Mouse (Mus musculus) heart, postnatal 14 days (tissue): ENCODE data around the gene Dmd. TPM values are rescaled to one million over a fixed set of nuclear protein-coding genes. Genes with fewer than 3 reads are reported as not detected.

Experiments
- DNase-seq, 2 experiments: peaks; one replicate each; pipeline ENCODE4 v3.0.0; 2021 to 2022
- intact Hi-C: fragments of 180-260 bp; cut with DNase I; formaldehyde crosslinking; loops from one replicate; pipeline ENCODE4 v1.15.1; 2025
- total RNA-seq, 2 experiments: library from RNA; stranded (reverse); gene quantifications; 2 replicates each; pipeline ENCODE4 v1.2.3; 2021

The Dmd gene
- total RNA-seq, 2 experiments from 2014 or later: 108 to 111 TPM

DNA sequence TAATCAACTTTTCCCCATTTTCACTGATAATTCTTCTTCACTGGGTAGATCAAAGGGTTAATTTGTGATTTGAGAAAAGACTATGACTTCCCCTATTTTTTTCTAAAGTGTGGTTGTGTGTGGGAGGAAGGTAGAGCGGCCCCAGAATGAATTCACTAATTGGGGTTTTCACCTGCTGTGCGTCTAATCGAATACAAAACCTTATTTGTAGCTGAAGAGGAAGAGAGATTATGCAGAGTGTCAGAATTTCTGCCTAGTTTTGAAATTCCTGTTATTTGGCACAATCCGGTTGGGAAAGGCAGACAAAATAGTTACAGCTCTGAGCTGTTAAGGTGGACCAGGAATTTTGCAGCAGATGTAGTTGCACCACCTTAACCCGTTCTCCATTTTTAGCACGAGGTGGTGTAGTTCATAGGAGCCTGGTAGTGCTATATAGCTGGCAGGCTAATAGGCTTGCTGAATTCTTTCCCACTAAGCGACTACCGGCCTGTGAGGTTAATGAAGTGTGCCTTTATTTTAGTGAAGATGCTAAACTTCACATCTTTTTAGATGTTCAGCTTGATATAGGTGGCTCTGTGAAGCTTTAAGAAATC lies 2092.9 kb downstream of the Dmd start:
- intact Hi-C loops: no loop called here

GRCm38 (mm10) chrX:85046631-85047030 lies 2098.0 kb downstream of the Dmd start:
- DNase-seq: no peak
- intact Hi-C loops: no loop called here

More for the DNA sequence above, 2092.9 kb downstream of the Dmd start:
- no peak for DNase-seq

DNA sequence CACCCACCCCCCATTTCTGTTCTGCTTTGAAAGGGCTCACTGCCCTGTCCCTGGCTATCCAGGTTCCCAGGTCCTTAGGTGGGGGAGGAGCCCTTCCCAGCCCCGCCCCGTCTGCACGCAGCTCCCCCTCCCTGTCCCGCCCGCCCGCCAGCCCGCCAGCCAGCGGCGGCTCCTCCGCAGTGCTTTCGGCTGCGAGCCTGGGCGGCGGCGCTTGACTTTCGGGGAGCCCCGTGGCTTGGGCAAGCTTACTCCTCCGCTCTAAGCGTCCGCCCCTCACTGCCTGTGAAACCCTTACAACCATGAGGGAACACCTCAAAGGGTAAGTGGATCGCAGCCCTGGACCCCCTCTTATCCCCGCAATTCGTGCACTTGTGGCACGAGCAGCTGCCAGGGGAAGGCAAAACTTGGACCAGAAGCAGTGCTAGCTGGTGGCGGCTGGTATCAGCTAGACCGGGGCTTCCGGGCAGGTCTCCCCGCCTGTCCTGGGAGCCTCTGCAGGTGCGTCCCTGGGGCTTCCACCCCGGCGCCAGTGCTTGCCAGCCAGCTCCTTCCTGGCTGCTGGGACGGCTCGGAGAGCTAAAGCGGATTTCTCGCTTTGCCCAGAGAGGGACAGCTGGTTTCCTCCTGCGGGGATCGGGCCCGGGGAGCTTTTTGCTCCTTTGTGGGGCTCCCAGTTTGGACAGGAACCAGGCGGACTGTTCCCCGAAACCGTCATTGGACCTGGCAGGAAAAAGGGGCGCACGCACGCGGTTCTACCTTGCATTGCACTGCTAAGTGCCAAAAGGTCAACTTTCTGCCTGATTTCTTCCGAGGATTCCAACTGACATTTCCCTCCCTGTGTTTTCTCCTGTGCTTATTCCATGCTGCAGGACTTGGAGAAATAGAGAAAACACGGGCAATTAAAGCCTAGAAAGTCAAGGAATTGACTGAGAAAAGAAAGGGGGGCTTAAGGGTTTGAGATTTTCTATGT lies 2099.8 kb downstream of the Dmd start:
- DNase-seq: peak; percentile 62 to 65
- intact Hi-C loops: no loop called here

DNA sequence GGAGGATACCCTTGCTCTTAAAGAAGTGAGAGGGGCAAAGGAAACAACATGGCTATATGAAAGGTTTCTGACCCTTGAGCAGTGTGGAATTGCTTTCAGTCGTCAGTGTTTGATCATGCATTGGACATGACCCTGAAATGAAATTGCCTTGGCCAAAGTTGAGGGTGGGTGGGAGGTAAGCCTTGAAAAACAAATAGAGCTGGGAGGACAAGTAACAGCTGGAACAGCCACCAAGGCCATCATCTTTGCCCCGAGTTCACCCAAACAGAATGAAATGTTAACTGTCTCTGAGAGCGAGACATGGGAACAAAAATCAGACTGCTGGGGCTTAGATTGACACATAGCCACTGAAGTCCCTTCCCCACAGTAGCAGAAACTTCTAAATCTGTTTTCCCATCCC lies 2100.9 kb downstream of the Dmd start:
- DNase-seq: peak in 1 of 2 experiments; percentile 1
- intact Hi-C loops: no loop called here

DNA sequence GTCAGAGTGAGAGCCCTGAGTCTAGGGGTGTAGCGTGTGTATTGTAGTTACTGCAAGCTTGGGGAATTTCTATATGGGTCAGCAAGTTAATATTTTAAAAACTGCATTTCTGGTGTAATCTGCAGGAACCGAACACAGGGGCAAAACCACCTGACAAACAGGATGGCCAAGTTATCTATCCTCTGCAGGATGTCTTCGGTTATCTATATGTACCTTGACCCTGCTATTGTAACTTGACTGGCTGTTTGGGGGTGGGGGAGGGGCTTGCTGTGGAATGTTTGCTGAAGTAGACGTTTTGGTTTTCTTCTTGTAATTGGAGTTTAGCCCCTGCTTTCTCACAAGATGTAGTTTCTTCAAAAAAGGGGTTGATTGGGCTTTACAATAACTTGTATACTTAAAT lies 2124.9 kb downstream of the Dmd start:
- intact Hi-C loops: no loop called here
- DNase-seq: no peak

GRCm38 (mm10) chrX:85076845-85077244 lies 2128.2 kb downstream of the Dmd start:
- peak; percentile 13 to 18 for DNase-seq
- intact Hi-C loops: no loop called here

GRCm38 (mm10) chrX:85077605-85078004 lies 2128.9 kb downstream of the Dmd start:
- intact Hi-C loops: no loop called here
- no peak for DNase-seq

GRCm38 (mm10) chrX:85079174-85079573 lies 2130.5 kb downstream of the Dmd start:
- DNase-seq: no peak
- intact Hi-C loops: no loop called here

DNA sequence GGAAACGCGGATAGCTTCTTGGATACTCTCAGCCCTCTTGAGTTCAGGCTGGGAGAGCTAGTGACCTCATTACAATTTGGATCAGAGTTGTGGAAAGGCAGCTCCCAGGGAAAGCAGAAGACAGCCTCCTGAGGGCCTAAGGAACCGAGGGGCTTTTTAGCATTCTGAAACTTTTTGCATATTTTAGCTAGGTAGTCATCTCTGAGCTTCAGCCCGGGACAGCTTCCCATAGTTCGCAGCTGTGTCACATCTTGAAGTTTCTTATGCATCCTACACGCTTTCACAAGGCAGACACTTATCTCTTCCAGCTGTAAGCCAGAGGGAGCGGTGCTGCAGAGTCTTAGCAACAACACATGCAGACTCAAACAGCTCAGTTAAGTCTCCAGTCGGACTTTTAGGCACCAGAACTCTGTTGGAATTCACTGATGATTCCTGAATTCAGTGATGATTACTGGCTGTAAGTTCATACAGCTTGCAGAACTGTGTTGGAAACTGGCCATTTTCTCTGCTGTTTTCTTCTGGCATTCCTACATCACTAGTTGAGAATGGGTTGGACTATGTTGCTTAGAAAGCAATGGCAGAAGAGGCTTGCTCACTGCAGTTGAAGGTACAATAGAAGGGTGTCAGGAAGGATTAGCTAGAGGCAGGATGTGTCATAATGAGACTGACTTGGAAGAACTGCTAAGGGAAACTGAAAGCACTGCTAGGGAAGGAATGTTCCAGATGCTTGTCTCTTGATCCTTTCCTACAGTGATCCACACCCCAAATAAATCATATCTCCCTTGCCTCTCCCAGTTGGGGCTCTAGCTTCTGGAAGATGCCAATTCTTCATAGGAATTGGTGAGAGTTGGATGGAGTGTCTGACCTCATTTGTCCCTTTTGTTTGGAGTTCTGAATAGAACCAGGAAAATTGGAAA lies 2135.8 kb downstream of the Dmd start:
- peak; percentile 16 to 20 for DNase-seq
- intact Hi-C loops: no loop called here

DNA sequence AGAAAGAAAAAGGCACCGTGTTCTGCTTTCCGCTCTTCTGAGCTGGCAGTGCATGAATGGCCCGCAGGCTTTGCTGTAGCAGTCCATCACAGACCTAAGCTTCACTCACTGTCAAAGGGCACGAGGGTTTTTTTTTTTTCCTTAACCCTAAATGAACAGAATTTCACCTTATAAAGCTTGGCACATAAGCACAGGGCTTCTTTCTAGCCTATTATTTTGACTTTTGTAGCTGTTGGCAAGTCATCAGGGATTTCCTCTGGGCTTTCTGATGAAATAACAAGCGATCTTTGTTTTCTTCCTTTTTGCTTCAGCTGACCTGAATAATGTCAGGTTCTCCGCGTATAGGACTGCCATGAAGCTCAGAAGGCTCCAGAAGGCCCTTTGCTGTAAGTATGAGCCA lies 2140.8 kb downstream of the Dmd start:
- intact Hi-C loops: no loop called here
- no peak for DNase-seq

DNA sequence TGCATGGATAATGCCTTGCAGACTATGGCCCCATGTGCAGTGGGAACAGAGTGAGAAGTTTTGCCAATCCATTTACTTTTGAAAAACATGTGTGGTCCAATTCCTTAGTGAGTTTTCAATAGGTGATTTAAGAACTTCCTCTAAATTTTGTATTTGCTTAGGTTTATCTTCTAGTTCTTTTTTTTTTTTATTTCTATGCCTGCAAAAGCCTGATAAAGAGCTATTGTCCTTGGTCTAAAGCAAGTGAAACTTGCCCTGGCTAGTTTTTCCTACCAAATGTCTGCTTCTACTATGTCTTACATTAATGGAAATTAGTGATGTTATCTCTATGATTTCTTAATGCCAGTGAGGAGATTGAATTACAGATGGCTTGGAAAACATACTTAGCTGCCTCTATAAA lies 2144.7 kb downstream of the Dmd start:
- no peak for DNase-seq
- intact Hi-C loops: no loop called here

DNA sequence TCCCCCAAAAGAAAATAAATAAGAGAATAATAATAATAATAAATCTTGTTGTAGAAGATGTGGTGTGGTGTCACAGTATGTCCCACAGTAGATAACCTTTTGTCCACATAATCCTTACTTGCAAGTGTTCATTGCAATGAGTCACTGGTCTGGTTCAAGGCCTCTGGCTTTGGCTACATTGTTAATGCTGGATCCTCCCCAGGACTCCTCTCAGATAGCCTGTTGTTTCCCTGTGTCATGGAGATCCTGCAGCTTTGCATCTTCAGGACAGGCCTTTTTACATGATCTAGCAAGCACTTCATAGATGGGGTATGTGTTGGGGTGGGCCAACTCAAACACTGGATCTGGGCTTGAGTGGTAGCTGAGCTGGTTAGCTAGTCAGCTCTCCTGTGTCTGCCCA lies 2150.0 kb downstream of the Dmd start:
- DNase-seq: no peak
- intact Hi-C loops: no loop called here

DNA sequence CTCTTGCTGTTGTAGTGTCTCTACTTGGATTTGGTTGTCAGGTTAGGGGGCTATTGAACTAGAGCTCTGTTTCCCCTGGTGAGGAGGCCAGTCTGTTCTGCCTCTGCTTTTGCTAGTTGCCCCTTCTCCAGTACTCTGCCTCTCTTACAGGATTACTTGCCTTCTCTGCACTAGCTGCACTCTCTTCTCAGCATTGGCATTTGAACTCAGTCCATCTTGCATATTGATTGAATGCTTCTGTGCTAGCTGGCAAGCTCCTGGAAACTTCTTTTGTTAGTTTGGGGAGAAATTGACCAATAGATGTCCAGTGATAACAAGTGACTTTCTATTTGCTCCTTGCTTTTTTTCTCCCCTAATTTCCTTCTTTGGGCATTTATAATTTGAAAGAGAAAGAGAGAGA lies 2163.7 kb downstream of the Dmd start:
- intact Hi-C loops: no loop called here
- DNase-seq: no peak

DNA sequence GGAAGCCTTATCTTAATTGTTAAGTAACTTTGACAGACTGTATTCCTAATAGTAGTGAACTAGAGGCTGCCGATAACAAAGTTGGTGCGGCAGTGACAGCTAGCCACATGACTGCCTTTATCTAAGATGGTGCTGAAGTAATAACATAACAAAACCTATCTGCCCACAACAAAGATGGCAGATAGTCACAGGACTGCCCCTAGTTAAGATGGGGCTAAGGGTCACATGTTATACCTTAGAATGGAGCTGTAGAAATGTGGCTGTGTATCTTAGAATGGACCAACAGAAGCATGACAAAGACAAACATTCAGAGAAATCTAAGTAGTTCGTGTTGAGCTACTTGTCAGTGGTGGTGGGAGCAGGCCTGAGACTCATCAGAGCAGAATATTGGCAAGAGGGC lies 2184.0 kb downstream of the Dmd start:
- DNase-seq: no peak
- intact Hi-C loops: no loop called here

- intact Hi-C loops: no loop called here
- no peak for DNase-seq
Observed at GRCm38 (mm10) chrX:85137293-85137692, 2188.6 kb downstream of the Dmd start.

GRCm38 (mm10) chrX:85171264-85171663 lies 2222.6 kb downstream of the Dmd start:
- DNase-seq: no peak
- intact Hi-C loops: no loop called here

DNA sequence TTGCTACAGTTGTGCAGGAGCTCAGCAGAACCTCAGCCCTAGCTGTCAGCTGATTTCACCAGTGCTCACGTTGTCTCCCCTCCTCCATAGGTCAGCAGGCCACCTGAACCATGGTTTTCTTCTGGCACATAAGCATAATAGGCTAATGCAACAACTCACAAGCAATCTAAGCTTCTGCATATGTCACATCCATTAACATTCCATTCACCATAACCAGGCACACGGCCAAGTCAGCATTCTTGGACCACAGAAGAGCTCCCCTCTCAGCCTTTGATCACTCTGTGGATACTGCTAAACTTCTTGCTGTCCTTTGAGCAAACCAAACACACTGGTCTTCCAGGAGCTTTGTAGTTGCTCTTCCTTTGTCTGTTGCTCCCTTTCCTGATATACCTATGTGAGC lies 2238.9 kb downstream of the Dmd start:
- intact Hi-C loops: no loop called here
- DNase-seq: peak; percentile 9 to 16

DNA sequence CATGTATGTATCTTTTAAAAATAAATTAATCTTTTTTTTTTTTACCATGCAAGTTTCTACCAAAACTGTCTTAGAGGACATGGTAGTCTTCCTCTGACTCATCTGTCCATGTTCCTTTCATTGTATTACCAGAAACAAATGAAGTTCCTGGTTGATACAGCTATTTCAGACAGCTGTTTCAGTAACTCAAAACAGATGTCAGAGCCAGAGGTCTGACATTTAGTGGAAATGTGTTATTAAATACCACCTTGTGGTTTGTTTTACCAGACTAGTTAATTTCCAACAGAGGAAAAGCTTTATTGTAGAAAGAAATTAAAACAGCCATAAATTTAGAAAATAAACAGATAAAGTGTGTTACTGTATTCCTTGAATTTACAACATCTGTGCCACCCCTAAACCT lies 2245.2 kb downstream of the Dmd start:
- intact Hi-C loops: no loop called here

DNA sequence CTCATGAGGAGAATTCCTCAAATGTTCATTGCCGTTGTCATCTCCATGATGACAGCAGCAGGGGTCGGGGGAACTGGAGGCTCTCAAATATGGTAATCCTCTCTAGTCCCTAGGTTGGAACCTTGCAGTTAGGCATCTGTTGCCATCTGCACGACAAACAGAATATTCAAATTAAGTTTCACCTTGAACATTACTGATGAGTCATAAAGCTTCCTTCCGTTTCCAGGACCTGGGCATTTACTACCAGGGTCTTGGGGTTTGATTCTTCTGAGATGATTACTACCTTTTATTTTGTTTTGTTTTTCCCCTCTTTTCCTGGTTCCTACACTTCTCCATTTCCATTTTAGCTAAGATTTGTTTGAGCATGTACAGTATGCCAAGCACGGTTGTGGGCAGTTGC lies 2249.0 kb downstream of the Dmd start:
- intact Hi-C loops: no loop called here
- no peak for DNase-seq

More for the DNA sequence above, 2245.2 kb downstream of the Dmd start:
- no peak for DNase-seq

GRCm38 (mm10) chrX:85199398-85199797 lies 2250.7 kb downstream of the Dmd start:
- intact Hi-C loops: no loop called here
- DNase-seq: no peak

GRCm38 (mm10) chrX:85207001-85207400 lies 2258.3 kb downstream of the Dmd start:
- intact Hi-C loops: no loop called here
- no peak for DNase-seq
